Mouse (Mus musculus) heart, postnatal 36 days (tissue): ENCODE measurements around the gene Nub1. TPM values are rescaled to one million over a fixed set of nuclear protein-coding genes. Genes with fewer than 3 reads are reported as not detected.

Experiments used
- DNase-seq, 2 experiments: peaks; one replicate each; pipeline ENCODE4 v3.0.0; 2021 to 2022
- intact Hi-C: fragments of 180-260 bp; cut with DNase I; formaldehyde crosslinking; loops from one replicate; pipeline ENCODE4 v1.15.1; 2025
- total RNA-seq, 2 experiments: library from RNA; stranded (reverse); gene quantifications; 2 replicates each; pipeline ENCODE4 v1.2.3; 2021

The Nub1 gene
- total RNA-seq, 2 experiments from 2014 or later, result 38.0 to 39.3 TPM

GRCm38 (mm10) chr5:24733771-24734426 lies 48.6 kb downstream of the Nub1 start:
- DNase-seq, result no peak
- intact Hi-C loops, result no loop called here

- DNase-seq, result no peak
- intact Hi-C loops, result loop anchor here (5.0 kb wide), 1 partner anchor 35 kb away; no protein-coding TSS in a partner anchor
These were observed 52.3 kb downstream of the Nub1 start for GRCm38 (mm10) chr5:24737595-24737994.

- intact Hi-C loops, result loop anchor here (5.0 kb wide), 1 partner anchor 36 kb away; no protein-coding TSS in a partner anchor
- DNase-seq, result no peak
These were observed 53.2 kb downstream of the Nub1 start for GRCm38 (mm10) chr5:24738517-24738916.

GRCm38 (mm10) chr5:24739141-24739753 lies 53.9 kb downstream of the Nub1 start:
- intact Hi-C loops, result loop anchor here (5.0 kb wide), 1 partner anchor 37 kb away; no protein-coding TSS in a partner anchor
- peak; percentile 80 to 81 for DNase-seq

GRCm38 (mm10) chr5:24741172-24741885 lies 56.0 kb downstream of the Nub1 start:
- DNase-seq, result no peak
- intact Hi-C loops, result no loop called here

- DNase-seq, result no peak
- intact Hi-C loops, result no loop called here
These were observed 58.6 kb downstream of the Nub1 start for GRCm38 (mm10) chr5:24743956-24744355.

- no peak for DNase-seq
- intact Hi-C loops, result no loop called here
These were observed 62.2 kb downstream of the Nub1 start for GRCm38 (mm10) chr5:24747533-24747932.

- no peak for DNase-seq
- intact Hi-C loops, result loop anchor here (1.0 kb wide), 2 partner anchors 63 to 75 kb away; no protein-coding TSS in a partner anchor
These were observed 64.4 kb downstream of the Nub1 start for GRCm38 (mm10) chr5:24749731-24750130.

GRCm38 (mm10) chr5:24750321-24751304 lies 65.3 kb downstream of the Nub1 start:
- intact Hi-C loops, result loop anchor here (1.0 kb wide), 2 partner anchors 64 to 76 kb away; no protein-coding TSS in a partner anchor
- DNase-seq, result peak; percentile 91 to 92

GRCm38 (mm10) chr5:24751305-24752174 lies 66.2 kb downstream of the Nub1 start:
- DNase-seq, result peak; percentile 55 to 56
- intact Hi-C loops, result no loop called here

- intact Hi-C loops, result no loop called here
- DNase-seq, result no peak
These were observed 66.8 kb downstream of the Nub1 start for GRCm38 (mm10) chr5:24752175-24752498.

GRCm38 (mm10) chr5:24756931-24757330 lies 71.6 kb downstream of the Nub1 start:
- no peak for DNase-seq
- intact Hi-C loops, result no loop called here

- intact Hi-C loops, result no loop called here
- DNase-seq, result no peak
These were observed 72.5 kb downstream of the Nub1 start, which contains the start of gene Crygn for GRCm38 (mm10) chr5:24757816-24758215. Crygn (minus strand) TSS chr5:24758008.

Other genes with a start within 250 kb of the Nub1 start
- gene Fastk, start 240.2 kb upstream of the Nub1 start, total RNA-seq, result 100 to 1,000 TPM; 288 to 310 TPM
- 10 to 100 TPM; 11.7 to 12.1 TPM for gene Tmub1, start 237.7 kb upstream of the Nub1 start, total RNA-seq
- 10 to 100 TPM; 83.6 to 91.1 TPM for gene Agap3, start 233.4 kb upstream of the Nub1 start, total RNA-seq
- gene Gbx1, start 158.3 kb upstream of the Nub1 start, total RNA-seq, result not detected
- 10 to 100 TPM; 73.0 to 82.3 TPM for gene Asb10, start 144.6 kb upstream of the Nub1 start, total RNA-seq
- gene 4931409K22Rik, start 128.7 kb upstream of the Nub1 start, total RNA-seq, result not detected
- 10 to 100 TPM; 55.3 to 56.0 TPM for gene Abcf2, start 108.1 kb upstream of the Nub1 start, total RNA-seq
- gene Chpf2, start 98.8 kb upstream of the Nub1 start, total RNA-seq, result 10 to 100 TPM; 10.8 to 11.6 TPM
- 10 to 100 TPM; 63.2 to 64.5 TPM for gene Smarcd3, start 61.1 kb upstream of the Nub1 start, total RNA-seq
- gene Wdr86, start 45.2 kb downstream of the Nub1 start, total RNA-seq, result under 1 TPM; 0.49 to 0.53 TPM
- gene Crygn, start 72.5 kb downstream of the Nub1 start, total RNA-seq, result not detected
- gene Rheb, start 157.1 kb downstream of the Nub1 start, total RNA-seq, result 10 to 100 TPM; 75.8 to 85.5 TPM